Mouse (Mus musculus) stomach, embryonic 14.5 days (tissue): ENCODE results near the gene Hoxc6. TPM values are rescaled to one million over a fixed set of nuclear protein-coding genes. Genes with fewer than 3 reads are reported as not detected.

Experiments
- ATAC-seq: fragments of 200-750 bp; cut with Nextera tagmentation; 2 replicates; pipeline ENCODE4 v1.8.0; 2017; ENCODE audit warnings: low read depth, moderate TSS enrichment; ENCODE audit not compliant: insufficient number of reproducible peaks, insufficient read depth, low FRiP score
- H3K27ac ChIP-seq: fragments of 300-500 bp; sonication (generic); 2 replicates; pipeline ENCODE4 v1.5.1; 2014; ENCODE audit warnings: mild to moderate bottlenecking, low read length, moderate library complexity, mixed read lengths
- H3K27me3 ChIP-seq: fragments of 300-500 bp; sonication (generic); 2 replicates; pipeline ENCODE4 v1.6.1; 2014; ENCODE audit warnings: low read length, control low read depth, mixed read lengths; ENCODE audit not compliant: control insufficient read depth, insufficient read depth
- H3K36me3 ChIP-seq: fragments of 300-500 bp; sonication (generic); 2 replicates; pipeline ENCODE4 v1.6.1; 2014; ENCODE audit warnings: mild to moderate bottlenecking, control low read depth, low read length, moderate library complexity, mixed read lengths; ENCODE audit not compliant: control insufficient read depth, insufficient read depth
- H3K4me1 ChIP-seq: fragments of 300-500 bp; sonication (generic); 2 replicates; pipeline ENCODE4 v1.6.1; 2014; ENCODE audit warnings: low read length, control low read depth, mixed read lengths; ENCODE audit not compliant: control insufficient read depth, insufficient read depth
- H3K4me2 ChIP-seq: fragments of 300-500 bp; sonication (generic); replicated peaks from 2 replicates; pipeline ENCODE4 v1.6.1; 2014; ENCODE audit warnings: low read depth, low read length, control low read depth
- H3K4me3 ChIP-seq: fragments of 300-500 bp; sonication (generic); 2 replicates; pipeline ENCODE4 v1.5.1; 2014; ENCODE audit warnings: low read depth, low read length, control low read depth
- H3K9ac ChIP-seq: fragments of 300-500 bp; sonication (generic); replicated peaks from 2 replicates; pipeline ENCODE4 v1.6.1; 2014; ENCODE audit warnings: low read depth, mild to moderate bottlenecking, control low read depth, low read length, moderate library complexity, mixed read lengths
- H3K9me3 ChIP-seq: fragments of 300-500 bp; sonication (generic); 2 replicates; pipeline ENCODE4 v1.6.1; 2016; ENCODE audit warnings: low read depth, low read length, control low read depth; ENCODE audit not compliant: control insufficient read depth
- WGBS: fragments of 180-500 bp; shearing (Covaris S2); extraction: QIAGEN DNeasy Blood & Tissue Kit; methylation state at CpG from one replicate; pipeline ENCODE4 v1.1.7; 2014; 5-methylcytosine and 5-hydroxymethylcytosine counted together
- microRNA counts: library from miRNA; unstranded; fragments of <30 nt; microRNA quantifications from one replicate; lab custom pipeline; 2016
- microRNA-seq: library from miRNA; unstranded; fragments of <30 nt; microRNA quantifications from one replicate; pipeline ENCODE4, GENCODE M21; 2016
- polyA plus RNA-seq: library from polyadenylated mRNA; unstranded; fragments of >200 nt; fragmentation: Nextera tagmentation; extraction: Ambion mirVana; gene quantifications from 2 replicates; pipeline ENCODE4 v1.2.1, GENCODE M21; 2014

The Hoxc6 gene
- polyA plus RNA-seq, 1 experiment from 2014 or later: 4.8 TPM

DNA sequence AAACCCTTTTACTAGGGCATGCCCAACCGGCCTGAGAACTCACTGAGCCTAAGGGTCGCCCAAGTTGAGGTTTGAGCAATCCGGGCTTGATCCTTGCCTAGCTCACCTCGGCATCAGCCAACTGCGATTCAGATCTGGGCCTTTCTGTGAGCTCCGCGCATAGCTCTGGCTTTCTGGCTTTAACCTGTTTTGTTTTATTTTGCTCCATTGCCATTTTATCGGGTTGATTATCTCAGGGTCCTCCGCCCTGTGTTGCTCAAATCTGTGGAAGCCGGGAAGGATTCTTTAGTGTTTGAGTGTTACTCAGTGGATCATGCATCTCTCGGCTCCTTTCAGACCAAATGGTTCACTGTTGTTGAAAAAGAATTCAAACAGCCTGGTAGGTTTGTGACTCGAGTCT, 60.7 kb downstream of the Hoxc6 start:
- H3K9me3 ChIP-seq: no peaks in the 10 kb centered on the region
- 10% methylated on average over 12 of the region's 12 CpGs for WGBS
- H3K27me3 ChIP-seq: no peaks in the 10 kb centered on the region
- no peak for ATAC-seq
- no peaks in the 10 kb centered on the region for H3K36me3 ChIP-seq
- peak overlapping the region; percentile 31 for H3K4me3 ChIP-seq
- H3K4me1 ChIP-seq: peaks cover 25% of the 10 kb centered on the region
- peak overlapping the region; percentile 98 for H3K27ac ChIP-seq
- peak overlapping the region; percentile 57 for H3K9ac ChIP-seq
- peak overlapping the region; percentile 76 for H3K4me2 ChIP-seq

DNA sequence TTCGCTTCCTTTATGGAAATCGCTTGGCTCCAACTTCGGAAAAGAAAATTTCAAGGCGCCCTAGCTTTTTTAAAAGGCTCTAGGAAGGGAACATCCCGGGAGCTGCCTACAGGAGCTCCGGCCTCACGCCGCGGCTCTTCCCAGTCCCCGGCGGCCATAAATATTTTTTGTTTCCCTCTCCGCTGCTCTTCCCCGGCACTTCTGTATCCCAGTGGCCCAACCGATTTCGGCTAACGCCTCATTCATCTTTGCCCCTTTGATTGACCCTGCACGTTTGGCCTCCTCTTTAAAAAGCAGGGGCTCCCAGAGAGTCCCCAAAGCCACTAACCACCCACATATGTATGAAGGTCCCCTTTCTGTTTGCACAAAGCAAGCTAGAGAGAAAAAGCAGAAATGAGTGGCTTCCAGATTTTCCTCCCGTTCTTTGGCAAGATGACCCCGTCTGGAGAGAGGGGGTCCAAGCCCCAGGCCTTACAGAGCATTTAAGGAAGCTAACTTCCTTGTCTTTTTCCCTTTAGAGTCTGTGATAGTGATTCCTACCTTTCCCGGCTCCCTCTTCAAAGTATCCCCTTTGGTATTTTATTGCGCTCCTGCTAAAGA, 61.4 kb downstream of the Hoxc6 start:
- Histone ChIP-seq H3K9me3 (no peaks in the 10 kb centered on the region), H3K4me3 (peak overlapping the region; percentile 31), H3K4me1 (peaks cover 25% of the 10 kb centered on the region), H3K4me2 (peak overlapping the region; percentile 76), H3K9ac (peak overlapping the region; percentile 57), H3K27ac (peak overlapping the region; percentile 98), H3K27me3 (no peaks in the 10 kb centered on the region), H3K36me3 (no peaks in the 10 kb centered on the region)
- WGBS: 4% methylated on average over 21 of the region's 21 CpGs
- ATAC-seq: no peak

DNA sequence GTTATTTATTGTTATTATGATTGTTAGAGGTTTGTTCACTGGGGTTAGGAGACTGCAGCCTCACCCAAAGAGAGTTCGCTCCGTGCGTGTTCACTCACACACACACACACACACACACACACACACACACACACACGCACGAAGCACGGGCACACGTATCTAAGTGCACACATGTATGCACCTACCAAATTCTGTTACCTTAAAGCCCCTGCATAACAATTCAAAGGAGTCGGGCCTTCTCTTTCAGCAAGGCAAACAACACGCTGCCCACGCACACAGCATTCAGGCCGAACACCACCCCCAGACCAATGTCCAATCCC, 61.9 kb downstream of the Hoxc6 start:
- no peaks in the 10 kb centered on the region for H3K27me3 ChIP-seq
- H3K36me3 ChIP-seq: no peaks in the 10 kb centered on the region
- H3K9me3 ChIP-seq: no peaks in the 10 kb centered on the region
- H3K4me3 ChIP-seq: peak overlapping the region; percentile 31
- H3K4me1 ChIP-seq: peaks cover 25% of the 10 kb centered on the region
- H3K27ac ChIP-seq: peak overlapping the region; percentile 98
- peak overlapping the region; percentile 57 for H3K9ac ChIP-seq
- peak overlapping the region; percentile 76 for H3K4me2 ChIP-seq
- no peak; the same call in 1 of the 2 replicates for ATAC-seq
- WGBS: 17% methylated on average over 11 of the region's 11 CpGs

DNA sequence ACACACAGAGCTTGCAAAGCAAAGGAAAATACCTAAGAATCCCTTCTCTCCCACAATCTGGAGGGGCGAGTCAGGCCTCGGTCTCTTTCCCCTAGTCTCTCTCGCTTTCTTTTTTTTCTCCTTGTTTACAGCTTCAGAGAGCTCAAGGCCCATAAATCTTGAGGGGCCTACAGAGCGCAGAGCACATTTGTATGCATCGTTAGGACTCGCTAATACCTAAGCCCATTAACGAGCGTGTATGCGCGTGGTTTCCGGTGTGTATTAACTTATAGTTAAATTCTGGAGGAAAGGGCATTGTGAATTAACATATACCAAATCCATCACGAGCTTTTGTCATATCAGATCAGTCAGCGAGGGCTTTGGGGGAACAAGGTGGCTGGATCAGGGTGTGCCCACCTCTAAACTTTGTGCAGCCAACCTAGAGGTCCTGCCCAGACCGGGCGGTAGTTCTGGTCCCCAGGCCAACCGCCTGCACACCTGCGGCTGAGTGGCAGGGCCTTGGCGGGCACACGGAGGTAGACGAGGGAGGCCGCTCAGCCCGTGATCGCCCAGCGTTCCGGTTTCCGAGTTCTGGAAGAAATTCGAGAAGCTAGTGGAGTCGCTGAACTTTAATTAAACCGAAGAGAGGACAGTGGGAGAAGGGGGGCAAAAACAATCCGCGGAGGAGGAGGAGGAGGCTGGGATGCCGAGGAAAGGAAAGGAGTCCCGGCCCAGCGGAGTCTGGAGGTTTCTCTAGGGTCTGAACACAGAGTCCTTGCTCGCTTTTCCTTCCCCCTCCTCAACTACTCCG, 62.5 kb downstream of the Hoxc6 start:
- ATAC-seq: peak; percentile 70
- H3K4me2 ChIP-seq: peak overlapping the region; percentile 76
- no peaks in the 10 kb centered on the region for H3K9me3 ChIP-seq
- peak overlapping the region; percentile 31 for H3K4me3 ChIP-seq
- H3K9ac ChIP-seq: peak overlapping the region; percentile 57
- H3K4me1 ChIP-seq: peaks cover 28% of the 10 kb centered on the region
- no peaks in the 10 kb centered on the region for H3K36me3 ChIP-seq
- 2% methylated on average over 36 of the region's 36 CpGs for WGBS
- H3K27me3 ChIP-seq: no peaks in the 10 kb centered on the region
- peak overlapping the region; percentile 98 for H3K27ac ChIP-seq

DNA sequence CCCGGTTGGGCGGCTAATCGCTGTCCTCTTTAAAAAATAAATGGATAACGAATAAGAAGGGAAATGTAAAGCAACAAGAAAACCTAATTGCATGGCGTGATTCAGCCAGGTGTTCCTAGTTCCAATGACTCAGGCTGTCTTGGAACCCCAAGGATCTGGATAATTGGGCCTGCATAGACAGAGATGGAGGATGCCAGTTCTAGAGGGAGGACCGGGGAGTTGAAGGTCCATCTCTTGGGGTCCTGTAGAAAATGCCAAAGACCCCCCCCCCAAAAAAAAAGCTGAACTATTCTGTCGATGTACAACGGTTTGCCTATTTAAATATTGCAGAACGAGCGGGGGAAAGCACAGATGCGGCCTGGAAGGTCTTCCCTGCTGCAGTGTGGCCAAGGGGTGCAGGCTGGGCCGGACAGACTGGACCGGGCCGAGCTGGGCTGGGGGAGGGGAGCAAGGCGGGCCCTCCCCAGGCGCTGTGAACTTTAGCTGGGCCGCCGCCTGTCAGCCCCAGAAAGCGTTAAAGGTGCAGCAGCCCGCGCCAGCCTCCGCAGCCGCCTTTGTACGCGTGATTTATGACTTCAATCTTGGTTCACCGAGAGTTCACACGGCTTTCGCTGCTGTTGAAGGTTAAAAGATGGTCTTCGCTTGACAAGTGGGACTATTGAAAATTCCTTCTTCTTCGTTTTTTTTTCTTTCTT, 63.2 kb downstream of the Hoxc6 start:
- Histone ChIP-seq H3K4me3 (peak overlapping the region; percentile 31), H3K9ac (peak overlapping the region; percentile 57), H3K27ac (peak overlapping the region; percentile 98), H3K4me1 (peaks cover 32% of the 10 kb centered on the region), H3K27me3 (no peaks in the 10 kb centered on the region), H3K36me3 (no peaks in the 10 kb centered on the region), H3K4me2 (peak overlapping the region; percentile 76), H3K9me3 (no peaks in the 10 kb centered on the region)
- peak; percentile 57; the same call in 1 of the 2 replicates for ATAC-seq
- 2% methylated on average over 30 of the region's 30 CpGs for WGBS

MicroRNA genes within 50 kb of the gene (microRNA counts, 519-probe panel; counts per million panel counts)
- not detected for microRNA mmu-miR-615-3p (lab: Ali Mortazavi, UCI)
- microRNA mmu-miR-615-5p (lab: Ali Mortazavi, UCI): not detected

Small RNAs within 50 kb of the gene (microRNA-seq; reads per million reads assigned to microRNA genes)
- gene Mir196a-2 (1.0 reads per million), gene Mir615 (1,619 reads per million, percentile 77 among the genes with 10 or more reads in this experiment)

Other genes starting within 250 kb of the Hoxc6 start
- not detected in 2 replicates for gene Hoxc13, start 77.2 kb upstream of the Hoxc6 start, polyA plus RNA-seq
- not detected in 2 replicates for gene Hoxc12, start 61.5 kb upstream of the Hoxc6 start, polyA plus RNA-seq
- gene Hoxc11, start 43.8 kb upstream of the Hoxc6 start, polyA plus RNA-seq: not detected in 2 replicates
- not detected in 2 replicates for gene Hoxc10, start 31.5 kb upstream of the Hoxc6 start, polyA plus RNA-seq
- 20.3 and 20.9 TPM in 2 replicates for gene Hoxc5, start 30.8 kb upstream of the Hoxc6 start, polyA plus RNA-seq
- gene Hoxc9, start 21.8 kb upstream of the Hoxc6 start, polyA plus RNA-seq: not detected in 2 replicates
- 1.0 and 1.1 TPM in 2 replicates for gene Hoxc8, start 7.7 kb upstream of the Hoxc6 start, polyA plus RNA-seq
- gene Hoxc4, start 20.7 kb downstream of the Hoxc6 start, polyA plus RNA-seq: 23.4 and 26.5 TPM in 2 replicates
- 21.4 and 22.2 TPM in 2 replicates for gene Smug1, start 168.8 kb downstream of the Hoxc6 start, polyA plus RNA-seq
- gene Cbx5, start 241.6 kb downstream of the Hoxc6 start, polyA plus RNA-seq: 141 and 154 TPM in 2 replicates
- 852 and 906 TPM in 2 replicates for gene Hnrnpa1, start 242.2 kb downstream of the Hoxc6 start, polyA plus RNA-seq